Mouse (Mus musculus) embryonic facial prominence, embryonic 13.5 days (tissue): Measurements from ENCODE around the gene Cfap126. TPM values are rescaled to one million over a fixed set of nuclear protein-coding genes. Genes with fewer than 3 reads are reported as not detected.

Experiments used
- ATAC-seq: fragments of 200-750 bp; cut with Nextera tagmentation; 2 replicates; pipeline ENCODE4 v1.8.0; 2017; ENCODE audit warnings: low read depth; ENCODE audit not compliant: insufficient number of reproducible peaks, insufficient read depth, low FRiP score, low TSS enrichment
- H3K27ac ChIP-seq: fragments of 300-500 bp; sonication (generic); 2 replicates; pipeline ENCODE4 v1.5.1; 2015; ENCODE audit warnings: moderate library complexity, mild to moderate bottlenecking, inconsistent platforms
- H3K27me3 ChIP-seq: fragments of 300-500 bp; sonication (generic); 2 replicates; pipeline ENCODE4 v1.6.1; 2015; ENCODE audit warnings: mild to moderate bottlenecking, inconsistent platforms
- H3K36me3 ChIP-seq: fragments of 300-500 bp; sonication (generic); 2 replicates; pipeline ENCODE4 v1.6.1; 2015; ENCODE audit warnings: mild to moderate bottlenecking, inconsistent platforms
- H3K4me1 ChIP-seq: fragments of 300-500 bp; sonication (generic); 2 replicates; pipeline ENCODE4 v1.6.1; 2015; ENCODE audit warnings: inconsistent platforms
- H3K4me2 ChIP-seq: fragments of 300-500 bp; sonication (generic); 2 replicates; pipeline ENCODE4 v1.6.1; 2015; ENCODE audit warnings: moderate library complexity, mild to moderate bottlenecking, inconsistent platforms
- H3K4me3 ChIP-seq: fragments of 300-500 bp; sonication (generic); 2 replicates; pipeline ENCODE4 v1.5.1; 2015; ENCODE audit warnings: mild to moderate bottlenecking, inconsistent platforms
- H3K9ac ChIP-seq: fragments of 300-500 bp; sonication (generic); 2 replicates; pipeline ENCODE4 v1.6.1; 2015; ENCODE audit warnings: mild to moderate bottlenecking, inconsistent platforms
- H3K9me3 ChIP-seq: fragments of 300-500 bp; sonication (generic); 2 replicates; pipeline ENCODE4 v1.6.1; 2016; ENCODE audit warnings: inconsistent platforms
- WGBS: fragments of 180-500 bp; shearing (Covaris S2); methylation state at CpG from one replicate; pipeline ENCODE4 v1.1.7; 2015; ENCODE audit warnings: mixed read lengths; 5-methylcytosine and 5-hydroxymethylcytosine counted together
- polyA plus RNA-seq: library from polyadenylated mRNA; unstranded; fragments of >200 nt; fragmentation: Nextera tagmentation; extraction: Ambion mirVana; gene quantifications from 2 replicates; pipeline ENCODE4 v1.2.1, GENCODE M21; 2015

Gene Cfap126
- polyA plus RNA-seq, 1 experiment from 2014 or later = 2.1 TPM

GRCm38 (mm10) chr1:171096110-171096964, 17.4 kb upstream of the Cfap126 start:
- no peaks in the 10 kb centered on the region for H3K36me3 ChIP-seq
- H3K4me2 ChIP-seq = peak overlapping the region; percentile 28
- no peaks in the 10 kb centered on the region; the same call in 1 of the 2 replicates for H3K27me3 ChIP-seq
- ATAC-seq = no peak
- peaks cover 8% of the 10 kb centered on the region for H3K4me1 ChIP-seq
- no peak overlapping the region for H3K9ac ChIP-seq
- H3K27ac ChIP-seq = no peak overlapping the region; the same call in 1 of the 2 replicates
- WGBS = 23% methylated on average over 10 of the region's 10 CpGs
- no peak overlapping the region for H3K4me3 ChIP-seq
- H3K9me3 ChIP-seq = no peaks in the 10 kb centered on the region

DNA sequence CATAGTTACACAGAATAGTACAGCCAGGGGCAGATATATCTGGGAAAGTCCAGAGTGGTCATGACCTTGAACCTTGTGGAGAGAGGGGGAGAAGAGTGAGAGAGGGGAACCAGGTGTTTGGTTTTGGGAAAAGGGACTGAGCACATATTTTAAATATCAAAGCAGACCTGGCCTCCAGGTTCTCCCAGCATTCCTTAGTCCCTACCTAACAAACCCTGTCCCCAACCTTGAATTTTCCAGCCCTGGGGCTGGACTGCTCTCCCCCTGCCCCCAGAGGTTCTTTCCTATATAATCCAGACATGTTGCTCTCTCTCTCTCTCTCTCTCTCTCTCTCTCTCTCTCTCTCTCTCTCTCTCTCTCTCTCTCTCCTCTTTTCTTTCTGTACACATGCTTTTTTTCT, 16.6 kb upstream of the Cfap126 start:
- ATAC-seq = no peak

DNA sequence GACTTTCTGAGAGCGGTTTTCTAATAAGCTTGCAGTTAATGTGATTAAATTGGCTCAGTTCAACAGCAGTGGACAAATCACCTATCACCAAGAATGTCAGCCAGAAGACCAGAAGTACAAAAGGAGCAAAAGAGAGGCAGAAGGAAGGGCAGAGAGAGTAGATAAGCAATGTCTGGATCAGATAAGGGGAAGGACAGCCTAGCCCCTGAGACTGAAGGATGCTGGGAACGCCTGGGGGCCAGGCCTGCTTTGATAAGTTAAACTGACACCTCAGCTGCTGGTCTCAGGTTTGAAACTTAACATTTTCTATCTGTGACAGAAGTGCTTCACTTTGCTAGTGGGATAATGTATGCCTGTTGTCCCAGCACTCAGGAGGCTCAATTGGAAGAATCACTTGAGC, 16.1 kb upstream of the Cfap126 start:
- whole genome bisulfite sequencing = 24% methylated on average over 2 of the region's 2 CpGs
- no peak overlapping the region for H3K4me2 ChIP-seq
- no peak overlapping the region for H3K27ac ChIP-seq
- H3K4me1 ChIP-seq = peaks cover 8% of the 10 kb centered on the region
- no peaks in the 10 kb centered on the region for H3K9me3 ChIP-seq
- H3K36me3 ChIP-seq = no peaks in the 10 kb centered on the region
- ATAC-seq = no peak
- no peaks in the 10 kb centered on the region; the same call in 1 of the 2 replicates for H3K27me3 ChIP-seq
- H3K4me3 ChIP-seq = no peak overlapping the region
- H3K9ac ChIP-seq = no peak overlapping the region

More for the DNA sequence above, 16.6 kb upstream of the Cfap126 start:
- no peak overlapping the region for H3K4me3 ChIP-seq
- H3K27ac ChIP-seq = no peak overlapping the region
- peaks cover 8% of the 10 kb centered on the region for H3K4me1 ChIP-seq
- no peak overlapping the region for H3K9ac ChIP-seq
- no peaks in the 10 kb centered on the region; the same call in 1 of the 2 replicates for H3K27me3 ChIP-seq
- H3K9me3 ChIP-seq = no peaks in the 10 kb centered on the region
- H3K36me3 ChIP-seq = no peaks in the 10 kb centered on the region
- H3K4me2 ChIP-seq = no peak overlapping the region

GRCm38 (mm10) chr1:171101033-171101432, 12.7 kb upstream of the Cfap126 start:
- no peaks in the 10 kb centered on the region for H3K27me3 ChIP-seq
- H3K9ac ChIP-seq = no peak overlapping the region
- H3K36me3 ChIP-seq = no peaks in the 10 kb centered on the region
- H3K4me1 ChIP-seq = peaks cover 17% of the 10 kb centered on the region
- no peaks in the 10 kb centered on the region for H3K9me3 ChIP-seq
- ATAC-seq = no peak
- 40% methylated on average over 2 of the region's 2 CpGs for WGBS
- H3K4me3 ChIP-seq = no peak overlapping the region
- H3K27ac ChIP-seq = no peak overlapping the region
- H3K4me2 ChIP-seq = no peak overlapping the region

- no peaks in the 10 kb centered on the region for H3K27me3 ChIP-seq
- WGBS = under 1% methylated on average over 40 of the region's 40 CpGs
- ATAC-seq = peak; percentile 72
- H3K27ac ChIP-seq = peak overlapping the region; percentile 64
- no peaks in the 10 kb centered on the region for H3K36me3 ChIP-seq
- peak overlapping the region; percentile 68 for H3K9ac ChIP-seq
- no peaks in the 10 kb centered on the region for H3K9me3 ChIP-seq
- peaks cover 12% of the 10 kb centered on the region for H3K4me1 ChIP-seq
- peak overlapping the region; percentile 65 for H3K4me2 ChIP-seq
- H3K4me3 ChIP-seq = peak overlapping the region; percentile 67
Observed at GRCm38 (mm10) chr1:171101733-171102546, 11.8 kb upstream of the Cfap126 start.

DNA sequence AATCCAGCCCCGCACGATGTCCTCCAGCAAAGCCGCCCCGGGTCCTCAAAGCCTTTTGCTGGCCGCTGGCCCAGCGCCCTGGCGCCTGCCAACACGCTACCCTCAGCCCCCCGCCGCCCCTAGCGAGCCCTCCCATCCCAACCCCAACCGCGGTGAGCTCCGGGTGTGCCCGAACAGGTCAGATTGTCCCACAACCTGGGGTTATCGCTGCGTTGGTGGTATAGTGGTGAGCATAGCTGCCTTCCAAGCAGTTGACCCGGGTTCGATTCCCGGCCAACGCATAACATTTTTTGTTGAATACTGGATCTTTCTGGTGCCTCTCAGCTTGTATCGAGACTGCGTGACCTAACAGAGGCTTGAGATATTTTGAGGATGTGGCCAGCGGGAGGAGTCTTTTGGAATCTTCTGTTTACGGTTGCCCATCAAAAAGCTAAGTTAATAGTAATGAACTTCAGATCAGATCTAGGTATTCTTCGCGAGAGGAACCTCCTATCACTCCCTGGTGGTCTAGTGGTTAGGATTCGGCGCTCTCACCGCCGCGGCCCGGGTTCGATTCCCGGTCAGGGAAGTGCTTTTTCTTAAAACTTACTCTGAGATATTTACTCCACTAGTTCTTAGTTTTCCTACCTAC, 11.1 kb upstream of the Cfap126 start:
- peaks cover 12% of the 10 kb centered on the region for H3K4me1 ChIP-seq
- H3K9ac ChIP-seq = peak overlapping the region; percentile 68
- peak overlapping the region; percentile 64 for H3K27ac ChIP-seq
- no peaks in the 10 kb centered on the region for H3K9me3 ChIP-seq
- H3K4me2 ChIP-seq = peak overlapping the region; percentile 65
- no peaks in the 10 kb centered on the region for H3K36me3 ChIP-seq
- peak overlapping the region; percentile 67 for H3K4me3 ChIP-seq
- WGBS = under 1% methylated on average over 35 of the region's 35 CpGs
- ATAC-seq = peak; percentile 91
- no peaks in the 10 kb centered on the region for H3K27me3 ChIP-seq

DNA sequence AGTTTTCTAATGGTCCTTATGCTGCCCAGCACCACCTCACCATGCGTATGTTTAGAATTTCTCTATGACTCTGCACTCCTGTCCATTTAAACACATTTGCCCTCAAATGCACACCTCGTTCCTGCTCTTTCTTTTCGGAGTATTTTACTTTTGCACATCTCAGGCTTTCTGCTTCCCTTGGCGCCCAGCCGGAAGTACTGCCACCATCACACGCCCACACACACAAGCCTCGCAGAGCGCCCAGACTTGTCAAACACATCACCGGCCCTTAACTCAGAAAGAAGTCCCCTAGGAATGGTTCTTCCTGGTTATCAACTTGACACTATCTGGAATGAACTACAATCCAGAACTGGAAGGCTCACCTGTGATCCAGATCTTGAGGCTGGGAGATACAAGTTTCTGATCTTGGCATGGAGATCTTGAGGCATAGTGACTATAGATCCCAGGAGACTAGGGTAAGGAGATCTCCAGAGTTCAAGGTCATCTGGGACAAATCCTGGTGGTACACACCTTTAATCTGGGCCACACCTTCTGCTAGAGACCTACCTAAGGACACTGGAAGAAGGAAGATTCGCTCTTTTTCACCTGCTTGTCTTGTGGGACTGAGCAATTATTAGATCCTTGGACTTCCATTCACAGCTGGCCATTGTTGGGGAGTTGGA, 10.4 kb upstream of the Cfap126 start:
- 0 out of 2 replicates have a peak overlapping the region, but pooled peaks have one; percentile 44 for H3K27ac ChIP-seq
- WGBS = 9% methylated on average over 10 of the region's 10 CpGs
- ATAC-seq = peak; percentile 12; the same call in 1 of the 2 replicates

DNA sequence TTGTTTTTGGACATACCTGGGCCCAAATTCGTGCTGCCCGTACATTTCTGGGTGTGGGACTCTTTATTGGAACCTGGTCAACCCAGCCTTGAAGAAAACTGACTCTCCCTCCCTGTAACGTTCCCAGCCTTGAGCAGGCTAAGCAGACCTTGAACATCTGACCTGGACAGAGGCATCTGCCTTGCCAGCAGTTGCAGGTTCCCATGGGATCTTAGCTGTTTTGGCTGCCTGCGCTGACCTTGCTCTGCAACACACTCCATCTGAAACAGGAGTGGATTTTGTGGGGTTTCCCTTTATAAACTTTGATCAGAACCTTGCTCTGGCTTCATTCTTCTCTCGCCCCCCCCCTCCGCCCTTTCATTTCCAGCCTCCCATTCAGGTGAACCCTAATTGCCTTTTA, 8.5 kb upstream of the Cfap126 start:
- no peaks in the 10 kb centered on the region for H3K9me3 ChIP-seq
- peaks cover 12% of the 10 kb centered on the region for H3K4me1 ChIP-seq
- no peak overlapping the region for H3K4me3 ChIP-seq
- H3K9ac ChIP-seq = no peak overlapping the region
- H3K4me2 ChIP-seq = no peak overlapping the region
- WGBS = 69% methylated on average over 6 of the region's 6 CpGs
- H3K27me3 ChIP-seq = no peaks in the 10 kb centered on the region
- no peak overlapping the region for H3K27ac ChIP-seq
- H3K36me3 ChIP-seq = no peaks in the 10 kb centered on the region
- no peak for ATAC-seq

More for the DNA sequence above, 10.4 kb upstream of the Cfap126 start:
- Histone ChIP-seq H3K9me3 (no peaks in the 10 kb centered on the region), H3K4me1 (peaks cover 12% of the 10 kb centered on the region), H3K4me2 (peak overlapping the region; percentile 65), H3K36me3 (no peaks in the 10 kb centered on the region), H3K4me3 (peak overlapping the region; percentile 67), H3K9ac (peak overlapping the region; percentile 41), H3K27me3 (no peaks in the 10 kb centered on the region)

DNA sequence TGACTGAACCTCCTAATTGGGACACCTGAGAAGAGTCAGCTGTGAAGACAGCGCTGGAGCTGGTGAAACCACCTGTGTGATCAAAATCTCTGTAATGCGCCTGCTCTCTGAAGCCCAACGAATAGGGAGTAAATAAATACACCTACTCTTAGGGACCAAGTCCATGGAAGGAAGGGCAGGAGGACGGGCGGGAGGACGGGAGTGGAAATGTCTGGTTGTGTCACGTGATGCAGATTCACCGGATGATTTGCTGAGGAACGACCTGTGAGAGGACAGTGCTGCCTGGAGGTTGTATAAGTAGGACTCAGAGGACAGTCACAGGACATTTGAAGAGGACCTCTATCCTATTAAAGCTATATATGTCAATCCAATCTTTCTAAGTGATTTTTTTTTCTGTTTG, 4.1 kb upstream of the Cfap126 start:
- no peak for ATAC-seq
- Histone ChIP-seq H3K4me3 (no peak overlapping the region), H3K27me3 (no peaks in the 10 kb centered on the region), H3K4me1 (peaks cover 3% of the 10 kb centered on the region), H3K9ac (no peak overlapping the region), H3K36me3 (no peaks in the 10 kb centered on the region), H3K9me3 (no peaks in the 10 kb centered on the region), H3K27ac (no peak overlapping the region), H3K4me2 (peak overlapping the region; percentile 18; the same call in 1 of the 2 replicates)
- WGBS = 36% methylated on average over 9 of the region's 9 CpGs

DNA sequence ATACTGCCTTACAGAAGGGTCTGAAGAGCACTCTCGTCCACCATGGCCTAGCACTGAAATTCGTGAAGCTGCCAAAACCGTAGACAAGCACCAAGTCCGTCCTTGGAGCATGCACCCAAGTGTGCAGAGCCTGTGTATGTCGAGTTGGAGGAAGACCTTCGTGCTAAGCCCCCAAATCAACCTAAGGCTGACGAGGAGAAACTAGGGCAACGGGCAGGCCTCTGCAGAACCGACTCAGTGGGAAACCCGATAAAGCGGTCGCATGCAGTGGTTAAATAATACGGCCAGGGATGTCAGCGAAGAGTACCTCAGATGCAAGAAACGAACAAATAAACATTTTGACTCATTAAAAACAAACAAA, 3.1 kb upstream of the Cfap126 start:
- no peaks in the 10 kb centered on the region for H3K36me3 ChIP-seq
- H3K9ac ChIP-seq = peak overlapping the region; percentile 70
- H3K9me3 ChIP-seq = no peaks in the 10 kb centered on the region
- H3K27ac ChIP-seq = peak overlapping the region; percentile 84
- no peaks in the 10 kb centered on the region for H3K27me3 ChIP-seq
- peak overlapping the region; percentile 59 for H3K4me3 ChIP-seq
- no peak for ATAC-seq
- peaks cover 3% of the 10 kb centered on the region for H3K4me1 ChIP-seq
- WGBS = 8% methylated on average over 15 of the region's 15 CpGs
- H3K4me2 ChIP-seq = peak overlapping the region; percentile 61
